Mouse (Mus musculus) limb, embryonic 14.5 days (tissue): ENCODE data around the gene Rbm4b. TPM values are rescaled to one million over a fixed set of nuclear protein-coding genes. Genes with fewer than 3 reads are reported as not detected.
A peak's percentile ranks its signal among the peaks of the same experiment; 100 is the strongest.

ENCODE experiments used
- ATAC-seq: fragments of 200-750 bp; cut with Nextera tagmentation; 2 replicates; pipeline ENCODE4 v1.8.0; 2017; ENCODE audit warnings: low read depth, moderate number of reproducible peaks, moderate TSS enrichment; ENCODE audit not compliant: low FRiP score
- DNase-seq: peaks from one replicate; pipeline ENCODE4 v3.0.0-alpha.2; 2015; ENCODE audit warnings: low spot score
- H3K27ac ChIP-seq: fragments of 300-500 bp; sonication (generic); replicated peaks from 2 replicates; pipeline ENCODE4 v1.5.1; 2014; ENCODE audit warnings: low read depth, mild to moderate bottlenecking, low read length, moderate library complexity, mixed read lengths
- H3K27me3 ChIP-seq: fragments of 300-500 bp; sonication (generic); 2 replicates; pipeline ENCODE4 v1.6.1; 2014; ENCODE audit warnings: low read length, mixed read lengths; ENCODE audit not compliant: control insufficient read depth, insufficient read depth
- H3K36me3 ChIP-seq: fragments of 300-500 bp; sonication (generic); 2 replicates; pipeline ENCODE4 v1.6.1; 2014; ENCODE audit warnings: mild to moderate bottlenecking, low read length, moderate library complexity, mixed read lengths; ENCODE audit not compliant: control insufficient read depth, insufficient read depth
- H3K4me1 ChIP-seq: fragments of 300-500 bp; sonication (generic); 2 replicates; pipeline ENCODE4 v1.6.1; 2014; ENCODE audit warnings: antibody characterized with exemption, low read length, mixed read lengths; ENCODE audit not compliant: control insufficient read depth, insufficient read depth
- H3K4me2 ChIP-seq: fragments of 300-500 bp; sonication (generic); replicated peaks from 2 replicates; pipeline ENCODE4 v1.6.1; 2014; ENCODE audit warnings: low read depth, mild to moderate bottlenecking, low read length, moderate library complexity; ENCODE audit not compliant: severe bottlenecking
- H3K4me3 ChIP-seq: fragments of 300-500 bp; sonication (generic); replicated peaks from 2 replicates; pipeline ENCODE4 v1.5.1; 2014; ENCODE audit warnings: low read length
- H3K9ac ChIP-seq: fragments of 300-500 bp; sonication (generic); 2 replicates; pipeline ENCODE4 v1.6.1; 2014; ENCODE audit warnings: mild to moderate bottlenecking, low read depth, low read length, moderate library complexity; ENCODE audit not compliant: severe bottlenecking
- H3K9me3 ChIP-seq: fragments of 300-500 bp; sonication (generic); 2 replicates; pipeline ENCODE4 v1.6.1; 2016; ENCODE audit warnings: low read length; ENCODE audit not compliant: control insufficient read depth
- POLR2A ChIP-seq: fragments of 200-500 bp; IDR thresholded peaks from 2 replicates; pipeline ENCODE4 v1.8.0; 2012; ENCODE audit warnings: inconsistent platforms, mild to moderate bottlenecking, moderate library complexity, borderline replicate concordance; ENCODE audit not compliant: insufficient read depth, insufficient read length; ENCODE audit errors: extremely low read depth
- WGBS: fragments of 180-500 bp; shearing (Covaris S2); extraction: QIAGEN DNeasy Blood & Tissue Kit; methylation state at CpG from one replicate; pipeline ENCODE4 v1.1.7; 2014; 5-methylcytosine and 5-hydroxymethylcytosine counted together
- polyA plus RNA-seq, 2 experiments: library from polyadenylated mRNA; depleted of rRNA in 1 of 2; stranded (reverse) in 1 of 2; unstranded in 1 of 2; fragments of >200 nt; fragmentation: Nextera tagmentation in 1 of 2; extraction: Ambion mirVana in 1 of 2; gene quantifications; 2 replicates each; pipeline versions ENCODE4 v1.2.1 to v1.2.3; 2012 to 2014

The Rbm4b gene
- polyA plus RNA-seq, 2 experiments, result 36.9 to 63.2 TPM

GRCm38 (mm10) chr19:4719351-4719764, 36.9 kb upstream of the Rbm4b start:
- Histone ChIP-seq H3K4me3 (no peak overlapping the region), H3K27ac (no peak overlapping the region), H3K27me3 (peaks cover 2% of the 10 kb centered on the region; the same call in 1 of the 2 replicates), H3K9ac (no peak overlapping the region), H3K4me1 (0 out of 2 replicates have a peak, but pooled peaks cover 4% of the 10 kb centered on the region), H3K4me2 (no peak overlapping the region), H3K9me3 (no peaks in the 10 kb centered on the region), H3K36me3 (no peaks in the 10 kb centered on the region)
- no peak for TF ChIP-seq POLR2A
- no peak for DNase-seq
- WGBS, result 24% methylated on average over 5 of the region's 5 CpGs
- ATAC-seq, result no peak

DNA sequence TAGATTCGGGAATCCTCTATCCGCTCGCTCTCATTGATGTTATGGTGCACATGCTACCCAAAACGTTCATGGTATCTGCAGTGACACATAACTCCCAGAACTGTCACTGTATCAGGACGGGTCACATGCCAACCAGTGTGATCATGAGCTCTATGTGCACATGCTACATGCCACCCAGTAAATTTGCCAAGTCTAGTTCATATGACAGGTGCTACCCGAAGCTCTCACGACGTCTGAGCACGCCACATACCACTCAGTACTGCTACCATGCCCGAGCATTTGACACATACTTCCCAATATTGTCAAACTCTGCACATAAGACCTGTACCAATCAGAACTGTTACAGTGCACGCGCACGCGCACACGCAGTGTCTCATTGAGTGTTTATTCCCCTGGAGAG, 36.2 kb upstream of the Rbm4b start:
- H3K27me3 ChIP-seq, result no peaks in the 10 kb centered on the region
- H3K9ac ChIP-seq, result no peak overlapping the region
- WGBS, result 80% methylated on average over 15 of the region's 15 CpGs
- no peak overlapping the region for H3K4me2 ChIP-seq
- no peaks in the 10 kb centered on the region for H3K9me3 ChIP-seq
- DNase-seq (no peak), ATAC-seq (no peak)
- TF ChIP-seq POLR2A, result no peak
- H3K4me1 ChIP-seq, result 0 out of 2 replicates have a peak, but pooled peaks cover 4% of the 10 kb centered on the region
- no peak overlapping the region for H3K27ac ChIP-seq
- no peaks in the 10 kb centered on the region for H3K36me3 ChIP-seq
- H3K4me3 ChIP-seq, result no peak overlapping the region

- H3K27ac ChIP-seq, result no peak overlapping the region
- H3K4me3 ChIP-seq, result peak overlapping the region; percentile 11; the same call in 1 of the 2 replicates
- DNase-seq, result no peak
- 18% methylated on average over 9 of the region's 11 CpGs for WGBS
- no peaks in the 10 kb centered on the region for H3K27me3 ChIP-seq
- 0 out of 2 replicates have a peak, but pooled peaks cover 4% of the 10 kb centered on the region for H3K4me1 ChIP-seq
- no peak for ATAC-seq
- no peaks in the 10 kb centered on the region for H3K9me3 ChIP-seq
- no peak for TF ChIP-seq POLR2A
- H3K4me2 ChIP-seq, result 0 out of 2 replicates have a peak overlapping the region, but pooled peaks have one; percentile 26
- H3K36me3 ChIP-seq, result no peaks in the 10 kb centered on the region
- H3K9ac ChIP-seq, result peak overlapping the region; percentile 31; the same call in 1 of the 2 replicates
Measured at GRCm38 (mm10) chr19:4720671-4721244, 35.5 kb upstream of the Rbm4b start.

GRCm38 (mm10) chr19:4729186-4729585, 27.1 kb upstream of the Rbm4b start:
- H3K4me2 ChIP-seq, result no peak overlapping the region
- H3K36me3 ChIP-seq, result no peaks in the 10 kb centered on the region
- ATAC-seq (no peak), DNase-seq (no peak)
- H3K27me3 ChIP-seq, result no peaks in the 10 kb centered on the region
- no peak overlapping the region for H3K27ac ChIP-seq
- no peaks in the 10 kb centered on the region for H3K4me1 ChIP-seq
- 79% methylated on average over 9 of the region's 9 CpGs for WGBS
- no peak overlapping the region for H3K4me3 ChIP-seq
- no peak for TF ChIP-seq POLR2A
- no peak overlapping the region for H3K9ac ChIP-seq
- no peaks in the 10 kb centered on the region for H3K9me3 ChIP-seq

DNA sequence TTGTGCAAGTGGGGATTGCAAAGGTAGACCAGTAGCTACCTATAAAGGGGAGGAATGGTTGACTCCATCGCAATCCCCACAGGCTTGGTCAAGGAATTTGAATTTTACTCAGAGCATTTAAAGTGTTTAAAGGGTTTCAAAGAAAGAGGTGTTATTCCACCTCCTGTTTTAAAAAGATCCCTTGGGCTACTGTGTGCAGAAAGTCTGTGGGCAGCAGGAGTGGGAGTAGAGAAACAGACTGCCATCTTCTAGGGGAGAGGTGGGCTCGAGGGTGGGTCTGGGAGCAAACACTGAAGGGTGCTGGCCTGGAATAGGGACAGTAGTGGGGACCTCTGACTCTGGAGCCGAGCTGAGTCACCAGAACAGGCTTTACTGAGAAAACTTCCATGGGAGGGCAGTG, 23.2 kb upstream of the Rbm4b start:
- H3K4me3 ChIP-seq, result no peak overlapping the region
- TF ChIP-seq POLR2A, result no peak
- H3K4me2 ChIP-seq, result no peak overlapping the region
- DNase-seq (no peak), ATAC-seq (no peak)
- no peak overlapping the region for H3K9ac ChIP-seq
- no peaks in the 10 kb centered on the region for H3K27me3 ChIP-seq
- H3K4me1 ChIP-seq, result no peaks in the 10 kb centered on the region
- H3K36me3 ChIP-seq, result peaks cover 1% of the 10 kb centered on the region; the same call in 1 of the 2 replicates
- 79% methylated on average over 3 of the region's 3 CpGs for WGBS
- H3K9me3 ChIP-seq, result no peaks in the 10 kb centered on the region
- H3K27ac ChIP-seq, result no peak overlapping the region

- peaks cover 4% of the 10 kb centered on the region; the same call in 1 of the 2 replicates for H3K36me3 ChIP-seq
- no peaks in the 10 kb centered on the region for H3K27me3 ChIP-seq
- DNase-seq (no peak), ATAC-seq (no peak)
- H3K4me3 ChIP-seq, result no peak overlapping the region
- TF ChIP-seq POLR2A, result no peak
- H3K4me1 ChIP-seq, result no peaks in the 10 kb centered on the region
- WGBS, result 84% methylated on average over 13 of the region's 13 CpGs
- no peak overlapping the region for H3K4me2 ChIP-seq
- H3K27ac ChIP-seq, result no peak overlapping the region
- no peaks in the 10 kb centered on the region for H3K9me3 ChIP-seq
- H3K9ac ChIP-seq, result no peak overlapping the region; the same call in 1 of the 2 replicates
Measured at GRCm38 (mm10) chr19:4737866-4738265, 18.4 kb upstream of the Rbm4b start.
